Mouse (Mus musculus) CD4-positive, CD25-positive, alpha-beta regulatory T cell (primary cell): ENCODE data around the gene Ola1. TPM values are rescaled to one million over a fixed set of nuclear protein-coding genes. Genes with fewer than 3 reads are reported as not detected.

Experiments used
- polyA plus RNA-seq: library from polyadenylated mRNA; unstranded; fragments of 100-300 nt; shearing (Covaris generic); gene quantifications from one replicate; pipeline ENCODE4 v1.2.1, GENCODE M21; 2017

The Ola1 gene
- polyA plus RNA-seq = 63.0 TPM

DNA sequence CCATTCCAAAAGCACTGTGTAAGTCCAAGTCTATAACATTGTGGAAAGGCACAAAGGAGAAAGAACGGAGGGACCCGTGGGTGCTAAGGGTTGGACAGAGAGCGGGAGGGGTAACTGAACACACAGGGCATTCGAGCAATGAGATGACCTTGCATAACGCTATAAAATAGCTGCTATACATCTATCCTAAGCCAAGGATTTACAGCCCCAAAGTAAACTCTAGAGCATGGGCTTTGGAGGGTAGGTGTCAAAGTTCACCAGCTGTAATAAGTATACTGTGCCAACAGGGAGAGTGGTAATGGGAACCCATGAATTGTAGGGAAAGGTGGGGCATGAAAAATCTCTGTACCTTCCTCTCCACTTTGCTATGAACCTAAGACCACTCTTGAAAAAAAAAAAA lies at the start of gene Ola1:
Ola1 (minus strand) TSS at position 12 of the 400 bp plus-strand sequence.

Other genes starting within 250 kb of the Ola1 start
- 158 TPM for gene Sp3, start 238.5 kb downstream of the Ola1 start, polyA plus RNA-seq
- gene Gm11084, start 232.2 kb downstream of the Ola1 start, polyA plus RNA-seq = not detected
- not detected for gene Sp9, start 53.0 kb upstream of the Ola1 start, polyA plus RNA-seq
- 11.2 TPM for gene Scrn3, start 93.7 kb upstream of the Ola1 start, polyA plus RNA-seq
- 26.5 TPM for gene Cir1, start 93.8 kb upstream of the Ola1 start, polyA plus RNA-seq
- gene Gpr155, start 167.6 kb upstream of the Ola1 start, polyA plus RNA-seq = 19.1 TPM